Mouse (Mus musculus): ENCODE results near the gene Relb. TPM values are rescaled to one million over a fixed set of nuclear protein-coding genes. Genes with fewer than 3 reads are reported as not detected.
A peak's percentile ranks its signal among the peaks of the same experiment; 100 is the strongest.

Relb gene
- total RNA-seq (2014; fragmentation: Nextera tagmentation) (1.5 and 1.9 TPM in 2 replicates), total RNA-seq (2017) (1.5 and 2.0 TPM in 2 replicates), polyA plus RNA-seq (2012) (1.1 and 1.2 TPM in 2 replicates)

DNA sequence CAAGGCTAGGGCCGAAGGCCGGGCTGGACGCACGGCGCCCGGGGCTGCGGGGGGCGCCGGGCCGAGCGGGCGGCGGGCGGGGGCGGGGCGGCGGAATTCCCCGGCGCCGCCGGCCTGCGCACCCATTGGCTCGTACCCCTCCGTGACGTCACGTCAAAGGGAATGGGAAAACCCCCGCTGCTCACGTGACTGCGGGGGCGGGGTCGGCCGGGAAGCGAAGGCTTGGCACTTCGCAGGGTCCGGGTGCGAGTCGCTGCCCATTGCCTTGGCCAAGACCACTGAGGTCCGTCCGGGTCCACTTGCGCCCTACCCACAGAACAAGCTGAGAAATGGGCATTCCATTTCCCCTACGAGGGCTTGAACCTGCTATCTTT is at the start of gene Relb:
Relb (minus strand) TSS at position 78 of the 374 bp plus-strand sequence.
- TF ChIP-seq TAL1 (conservative IDR thresholded peaks at IDR 0.05; ENCODE audit: low read depth, low read length) (no peak), GATA1 (IDR thresholded peaks at IDR 0.05; ENCODE audit: borderline replicate concordance, low read length) (no peak)
- Histone ChIP-seq H3K27me3 (ENCODE audit: insufficient read depth, low read length) (no peaks in the 10 kb centered on the region), H3K4me3 (ENCODE audit: low read depth, low read length) (peak within 1 kb of the TSS; percentile 79), H3K4me1 (ENCODE audit: insufficient read depth, low read depth, low read length) (peaks cover 23% of the 10 kb centered on the region), H3K9me3 (replicated peaks) (no peaks in the 10 kb centered on the region), H3K36me3 (replicated peaks) (peaks cover 29% of the 10 kb centered on the region)
- ATAC-seq (ENCODE audit: extremely low read depth, insufficient number of reproducible peaks, low FRiP score, poor library complexity, severe bottlenecking) (peak; percentile 19; the same call in 1 of the 2 replicates), DNase-seq (ENCODE audit: low spot score) (peak; percentile 92)

DNA sequence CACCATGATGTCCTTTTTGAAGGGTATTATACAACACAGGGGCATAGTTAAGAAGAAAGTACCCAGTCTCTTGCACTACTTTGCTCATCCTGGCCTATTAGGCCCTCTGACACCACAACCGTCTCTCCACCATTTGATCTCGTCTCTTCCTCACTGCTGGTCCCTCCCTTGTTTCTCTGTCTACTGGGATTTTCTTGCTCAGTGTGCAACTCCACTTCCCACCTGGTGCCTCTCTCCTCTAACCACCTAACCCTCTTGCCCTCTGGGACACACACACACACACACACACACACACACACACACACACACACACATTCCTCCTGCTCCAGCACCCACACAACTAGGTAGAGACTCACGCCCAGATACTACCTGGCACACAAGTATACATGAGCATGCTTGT is 49.7 kb upstream of the Relb start:
- H3K27me3 ChIP-seq (ENCODE audit: insufficient read depth, low read length) = peaks cover 8% of the 10 kb centered on the region; the same call in 1 of the 2 replicates
- no peaks in the 10 kb centered on the region for H3K36me3 ChIP-seq (replicated peaks)
- no peak overlapping the region for H3K4me3 ChIP-seq (ENCODE audit: low read depth, low read length)
- peaks cover 17% of the 10 kb centered on the region for H3K4me1 ChIP-seq (ENCODE audit: insufficient read depth, low read depth, low read length)
- ATAC-seq (ENCODE audit: extremely low read depth, insufficient number of reproducible peaks, low FRiP score, poor library complexity, severe bottlenecking) (no peak), DNase-seq (ENCODE audit: low spot score) (no peak)
- no peaks in the 10 kb centered on the region for H3K9me3 ChIP-seq (replicated peaks)
- TF ChIP-seq CTCF (IDR thresholded peaks at IDR 0.05; ENCODE audit: low read depth, low read length) (no peak), POLR2AphosphoS5 (IDR thresholded peaks at IDR 0.05; ENCODE audit: insufficient replicate concordance, low read depth, low read length) (no peak), GATA2 (IDR thresholded peaks at IDR 0.05; ENCODE audit: borderline replicate concordance, low read depth, low read length) (no peak), GATA1 (IDR thresholded peaks at IDR 0.05; ENCODE audit: borderline replicate concordance, low read length) (no peak), TAL1 (conservative IDR thresholded peaks at IDR 0.05; ENCODE audit: low read depth, low read length) (no peak)

DNA sequence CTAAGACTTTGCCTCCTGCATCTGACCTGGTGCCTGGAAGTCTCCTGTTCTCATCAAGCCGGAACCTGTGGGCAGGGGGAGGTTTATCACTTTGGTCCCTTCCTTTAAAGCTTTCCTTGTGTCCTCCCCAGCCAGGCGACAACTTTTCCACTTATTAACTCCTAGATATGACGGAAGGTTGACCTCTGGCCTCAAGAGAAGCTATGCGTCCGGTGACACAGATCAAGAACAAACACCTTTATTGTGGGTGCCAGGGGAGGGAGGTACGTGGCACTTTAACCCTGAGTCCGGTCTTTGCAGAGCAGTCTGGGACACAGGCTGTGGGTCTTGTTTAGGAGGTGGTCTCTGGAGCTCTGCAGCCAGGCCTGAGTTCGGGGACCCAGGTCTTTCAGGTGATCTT is 48.6 kb upstream of the Relb start, which contains the start of gene Apoc2:
Apoc2 (minus strand) TSS at position 70 of the 400 bp plus-strand sequence.
- no peaks in the 10 kb centered on the region for H3K36me3 ChIP-seq (replicated peaks)
- H3K9me3 ChIP-seq (replicated peaks) = no peaks in the 10 kb centered on the region
- peaks cover 8% of the 10 kb centered on the region; the same call in 1 of the 2 replicates for H3K27me3 ChIP-seq (ENCODE audit: insufficient read depth, low read length)
- TF ChIP-seq GATA1 (IDR thresholded peaks at IDR 0.05; ENCODE audit: borderline replicate concordance, low read length) = no peak
- TF ChIP-seq CTCF (IDR thresholded peaks at IDR 0.05; ENCODE audit: low read depth, low read length) = no peak
- TF ChIP-seq TAL1 (conservative IDR thresholded peaks at IDR 0.05; ENCODE audit: low read depth, low read length) = no peak
- no peak for TF ChIP-seq GATA2 (IDR thresholded peaks at IDR 0.05; ENCODE audit: borderline replicate concordance, low read depth, low read length)
- TF ChIP-seq POLR2AphosphoS5 (IDR thresholded peaks at IDR 0.05; ENCODE audit: insufficient replicate concordance, low read depth, low read length) = no peak
- peaks cover 16% of the 10 kb centered on the region for H3K4me1 ChIP-seq (ENCODE audit: insufficient read depth, low read depth, low read length)
- DNase-seq (ENCODE audit: low spot score) (no peak), ATAC-seq (ENCODE audit: extremely low read depth, insufficient number of reproducible peaks, low FRiP score, poor library complexity, severe bottlenecking) (no peak)
- H3K4me3 ChIP-seq (ENCODE audit: low read depth, low read length) = no peak within 1 kb of the TSS

DNA sequence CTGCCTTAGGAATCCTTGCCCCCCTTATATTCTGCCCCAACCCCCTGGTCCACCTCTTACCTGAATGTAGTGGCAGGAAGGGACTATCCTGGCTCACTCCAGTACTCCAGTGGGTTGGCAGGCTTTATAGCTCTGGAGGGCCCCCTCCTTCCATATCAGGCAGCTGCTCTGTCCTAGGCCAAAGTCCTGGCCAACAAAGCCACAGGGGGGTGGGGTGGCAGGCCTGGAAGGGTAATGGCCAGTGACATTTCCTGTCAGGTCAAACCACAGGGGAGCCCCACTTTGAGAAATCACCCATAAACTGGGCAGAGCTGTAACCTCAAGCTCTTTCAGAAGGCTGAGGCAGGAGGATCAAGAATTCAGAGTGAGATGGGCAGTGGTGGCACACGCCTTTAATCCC is 47.4 kb upstream of the Relb start:
- ATAC-seq (ENCODE audit: extremely low read depth, insufficient number of reproducible peaks, low FRiP score, poor library complexity, severe bottlenecking) = no peak

DNA sequence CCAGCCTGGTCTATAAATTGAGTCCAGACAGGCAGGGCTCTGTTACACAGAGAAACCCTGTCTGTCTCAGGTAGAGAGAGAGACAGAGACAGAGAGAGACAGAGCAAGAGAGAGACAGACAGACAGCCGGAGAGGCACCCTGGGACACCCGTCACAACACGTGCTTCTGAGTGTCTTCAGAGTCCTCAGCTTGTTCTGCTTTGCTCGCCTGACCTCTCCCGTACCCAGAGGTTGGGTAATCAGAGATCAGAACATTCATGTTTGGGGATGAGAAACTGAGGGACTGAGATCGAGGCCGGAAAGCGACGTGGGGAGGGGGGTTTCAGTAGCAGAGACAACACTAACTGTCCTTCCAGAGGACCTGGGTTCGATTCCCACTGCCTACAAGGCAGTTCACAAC is 46.6 kb upstream of the Relb start:
- H3K4me3 ChIP-seq (ENCODE audit: low read depth, low read length) = no peak overlapping the region
- no peak for ATAC-seq (ENCODE audit: extremely low read depth, insufficient number of reproducible peaks, low FRiP score, poor library complexity, severe bottlenecking)
- no peak for TF ChIP-seq GATA2 (IDR thresholded peaks at IDR 0.05; ENCODE audit: borderline replicate concordance, low read depth, low read length)
- no peak for TF ChIP-seq POLR2AphosphoS5 (IDR thresholded peaks at IDR 0.05; ENCODE audit: insufficient replicate concordance, low read depth, low read length)
- no peak for TF ChIP-seq CTCF (IDR thresholded peaks at IDR 0.05; ENCODE audit: low read depth, low read length)
- no peak for TF ChIP-seq GATA1 (IDR thresholded peaks at IDR 0.05; ENCODE audit: borderline replicate concordance, low read length)
- TF ChIP-seq TAL1 (conservative IDR thresholded peaks at IDR 0.05; ENCODE audit: low read depth, low read length) = no peak
- H3K9me3 ChIP-seq (replicated peaks) = no peaks in the 10 kb centered on the region
- no peaks in the 10 kb centered on the region for H3K36me3 ChIP-seq (replicated peaks)
- no peak for DNase-seq (ENCODE audit: low spot score)
- peaks cover 8% of the 10 kb centered on the region; the same call in 1 of the 2 replicates for H3K27me3 ChIP-seq (ENCODE audit: insufficient read depth, low read length)
- H3K4me1 ChIP-seq (ENCODE audit: insufficient read depth, low read depth, low read length) = peaks cover 14% of the 10 kb centered on the region; the same call in 1 of the 2 replicates

More for the DNA sequence above, 47.4 kb upstream of the Relb start:
- DNase-seq (ENCODE audit: low spot score) = no peak
- Histone ChIP-seq H3K4me1 (ENCODE audit: insufficient read depth, low read depth, low read length) (peaks cover 16% of the 10 kb centered on the region), H3K36me3 (replicated peaks) (no peaks in the 10 kb centered on the region), H3K4me3 (ENCODE audit: low read depth, low read length) (no peak overlapping the region), H3K27me3 (ENCODE audit: insufficient read depth, low read length) (peaks cover 8% of the 10 kb centered on the region; the same call in 1 of the 2 replicates), H3K9me3 (replicated peaks) (no peaks in the 10 kb centered on the region)
- no peak for TF ChIP-seq TAL1 (conservative IDR thresholded peaks at IDR 0.05; ENCODE audit: low read depth, low read length)
- no peak for TF ChIP-seq CTCF (IDR thresholded peaks at IDR 0.05; ENCODE audit: low read depth, low read length)
- TF ChIP-seq GATA1 (IDR thresholded peaks at IDR 0.05; ENCODE audit: borderline replicate concordance, low read length) = no peak
- no peak for TF ChIP-seq GATA2 (IDR thresholded peaks at IDR 0.05; ENCODE audit: borderline replicate concordance, low read depth, low read length)
- TF ChIP-seq POLR2AphosphoS5 (IDR thresholded peaks at IDR 0.05; ENCODE audit: insufficient replicate concordance, low read depth, low read length) = no peak

DNA sequence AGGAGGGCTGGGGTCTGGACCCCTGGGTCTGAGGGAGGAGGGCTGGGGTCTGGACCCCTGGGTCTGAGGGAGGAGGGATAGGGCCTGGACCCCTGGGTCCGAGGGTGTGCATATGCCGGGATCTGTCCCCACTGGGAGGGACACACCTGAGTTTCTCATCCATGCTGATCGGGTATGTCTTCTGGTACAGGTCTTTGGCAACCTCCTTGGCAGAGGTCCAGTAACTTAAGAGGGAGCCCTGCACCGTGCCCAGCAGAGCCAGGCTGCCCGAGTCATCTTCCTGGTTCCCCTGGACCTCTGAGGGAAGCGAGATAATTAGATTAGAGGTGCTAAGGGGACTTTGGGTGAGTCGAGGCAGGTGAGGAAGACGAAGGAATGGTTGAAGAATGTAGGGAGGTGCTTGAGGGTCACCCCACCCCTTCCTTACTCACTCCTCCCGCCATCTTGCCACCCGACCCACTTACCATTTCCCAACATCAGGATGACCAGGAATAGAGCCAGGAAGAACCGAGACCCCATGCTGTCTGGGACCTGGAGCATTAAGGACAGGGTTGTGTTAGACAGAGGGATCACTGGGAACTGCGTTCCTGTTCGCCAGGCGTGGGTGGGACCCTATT is 44.0 kb upstream of the Relb start:
- no peaks in the 10 kb centered on the region for H3K36me3 ChIP-seq (replicated peaks)
- TF ChIP-seq GATA1 (IDR thresholded peaks at IDR 0.05; ENCODE audit: borderline replicate concordance, low read length) (no peak), POLR2AphosphoS5 (IDR thresholded peaks at IDR 0.05; ENCODE audit: insufficient replicate concordance, low read depth, low read length) (no peak), TAL1 (conservative IDR thresholded peaks at IDR 0.05; ENCODE audit: low read depth, low read length) (no peak), CTCF (IDR thresholded peaks at IDR 0.05; ENCODE audit: low read depth, low read length) (no peak), GATA2 (IDR thresholded peaks at IDR 0.05; ENCODE audit: borderline replicate concordance, low read depth, low read length) (no peak)
- DNase-seq (ENCODE audit: low spot score) = no peak

More for the DNA sequence above, 44.0 kb upstream of the Relb start:
- Histone ChIP-seq H3K9me3 (replicated peaks) (no peaks in the 10 kb centered on the region), H3K27me3 (ENCODE audit: insufficient read depth, low read length) (peaks cover 5% of the 10 kb centered on the region; the same call in 1 of the 2 replicates), H3K4me3 (ENCODE audit: low read depth, low read length) (no peak overlapping the region), H3K4me1 (ENCODE audit: insufficient read depth, low read depth, low read length) (peaks cover 29% of the 10 kb centered on the region)
- ATAC-seq (ENCODE audit: extremely low read depth, insufficient number of reproducible peaks, low FRiP score, poor library complexity, severe bottlenecking) = no peak

Measured in G1E (cell line).